Mouse (Mus musculus) hindbrain, embryonic 10.5 days (tissue): ENCODE measurements around the gene Arpc2. TPM values are rescaled to one million over a fixed set of nuclear protein-coding genes. Genes with fewer than 3 reads are reported as not detected.

Source experiments
- DNase-seq: peaks from one replicate; pipeline ENCODE4 v3.0.0-alpha.2; 2017; ENCODE audit warnings: low spot score
- H3K27ac ChIP-seq: fragments of 300-500 bp; sonication (generic); 2 replicates; pipeline ENCODE4 v1.5.1; 2016; ENCODE audit warnings: mild to moderate bottlenecking, moderate library complexity
- H3K27me3 ChIP-seq: fragments of 300-500 bp; sonication (generic); 2 replicates; pipeline ENCODE4 v1.6.1; 2016; ENCODE audit warnings: mild to moderate bottlenecking; ENCODE audit not compliant: poor library complexity, insufficient read depth, severe bottlenecking
- H3K36me3 ChIP-seq: fragments of 300-500 bp; sonication (generic); 2 replicates; pipeline ENCODE4 v1.6.1; 2016; ENCODE audit warnings: mild to moderate bottlenecking, moderate library complexity
- H3K4me1 ChIP-seq: fragments of 300-500 bp; sonication (generic); replicated peaks from 2 replicates; pipeline ENCODE4 v1.6.1; 2016; ENCODE audit warnings: mild to moderate bottlenecking
- H3K4me3 ChIP-seq: fragments of 300-500 bp; sonication (generic); 2 replicates; pipeline ENCODE4 v1.5.1; 2016; ENCODE audit warnings: mild to moderate bottlenecking, moderate library complexity
- H3K9me3 ChIP-seq: fragments of 300-500 bp; sonication (generic); 2 replicates; pipeline ENCODE4 v1.6.1; 2016; ENCODE audit warnings: mild to moderate bottlenecking, moderate library complexity
- WGBS: fragments of 180-500 bp; shearing (Covaris S2); methylation state at CpG from one replicate; pipeline ENCODE4 v1.1.7; 2016; 5-methylcytosine and 5-hydroxymethylcytosine counted together
- microRNA counts: library from miRNA; unstranded; fragments of <30 nt; microRNA quantifications from one replicate; lab custom pipeline; 2017
- polyA plus RNA-seq: library from polyadenylated mRNA; unstranded; fragments of >200 nt; fragmentation: Nextera tagmentation; extraction: Ambion mirVana; gene quantifications from 2 replicates; pipeline ENCODE4 v1.2.1, GENCODE M21; 2016

Gene Arpc2
- polyA plus RNA-seq, 1 experiment from 2014 or later: 352 TPM

- no peaks in the 10 kb centered on the region for H3K27me3 ChIP-seq
- no peak for DNase-seq
- H3K4me1 ChIP-seq: peaks cover 10% of the 10 kb centered on the region; the same call in 1 of the 2 replicates
- H3K27ac ChIP-seq: no peak overlapping the region
- 92% methylated on average over 3 of the region's 3 CpGs for WGBS
- H3K36me3 ChIP-seq: no peaks in the 10 kb centered on the region
- H3K9me3 ChIP-seq: no peaks in the 10 kb centered on the region
- no peak overlapping the region for H3K4me3 ChIP-seq
Measured at GRCm38 (mm10) chr1:74314796-74315195, 78.9 kb downstream of the Arpc2 start.

GRCm38 (mm10) chr1:74316114-74316827 lies 80.4 kb downstream of the Arpc2 start:
- DNase-seq: no peak
- Histone ChIP-seq H3K4me1 (peaks cover 7% of the 10 kb centered on the region; the same call in 1 of the 2 replicates), H3K27me3 (no peaks in the 10 kb centered on the region), H3K4me3 (no peak overlapping the region), H3K9me3 (no peaks in the 10 kb centered on the region), H3K36me3 (no peaks in the 10 kb centered on the region), H3K27ac (no peak overlapping the region)
- 88% methylated on average over 4 of the region's 4 CpGs for WGBS

MicroRNAs encoded within 50 kb of the gene (microRNA counts, 519-probe panel; counts per million panel counts)
- microRNA mmu-miR-1928 (lab: Ali Mortazavi, UCI): 1,255 counts per million, percentile 77 among the panel's probes with 10 or more counts

Other genes starting within 250 kb of the Arpc2 start
- 15.1 and 15.3 TPM in 2 replicates for gene Tns1, start 111.6 kb upstream of the Arpc2 start, polyA plus RNA-seq
- gene Rufy4, start 110.5 kb upstream of the Arpc2 start, polyA plus RNA-seq: 0.31 and 0.37 TPM in 2 replicates
- 0.11 and 0.18 TPM in 2 replicates for gene Cxcr2, start 82.1 kb upstream of the Arpc2 start, polyA plus RNA-seq
- gene Cxcr1, start 41.5 kb upstream of the Arpc2 start, polyA plus RNA-seq: not detected in 2 replicates
- gene Gpbar1, start 42.5 kb downstream of the Arpc2 start, polyA plus RNA-seq: 0.15 and 0.24 TPM in 2 replicates
- gene Aamp, start 48.7 kb downstream of the Arpc2 start, polyA plus RNA-seq: 238 and 248 TPM in 2 replicates
- 111 and 120 TPM in 2 replicates for gene Pnkd, start 48.8 kb downstream of the Arpc2 start, polyA plus RNA-seq
- 11.6 and 12.6 TPM in 2 replicates for gene Tmbim1, start 69.5 kb downstream of the Arpc2 start, polyA plus RNA-seq
- gene Catip, start 126.0 kb downstream of the Arpc2 start, polyA plus RNA-seq: 0.37 and 1.4 TPM in 2 replicates
- 1.8 and 3.0 TPM in 2 replicates for gene Slc11a1, start 139.1 kb downstream of the Arpc2 start, polyA plus RNA-seq
- 34.3 and 35.7 TPM in 2 replicates for gene Ctdsp1, start 155.4 kb downstream of the Arpc2 start, polyA plus RNA-seq
- 0.21 and 0.24 TPM in 2 replicates for gene Vil1, start 173.3 kb downstream of the Arpc2 start, polyA plus RNA-seq